Mouse (Mus musculus) midbrain, postnatal 0 days (tissue): ENCODE results near the gene Bub3. TPM values are rescaled to one million over a fixed set of nuclear protein-coding genes. Genes with fewer than 3 reads are reported as not detected.
A peak's percentile ranks its signal among the peaks of the same experiment; 100 is the strongest.

Experiments used
- ATAC-seq: fragments of 200-750 bp; cut with Nextera tagmentation; 2 replicates; pipeline ENCODE4 v1.8.0; 2017; ENCODE audit warnings: moderate number of reproducible peaks, mild to moderate bottlenecking, moderate TSS enrichment, moderate library complexity; ENCODE audit not compliant: low FRiP score
- DNase-seq: peaks from one replicate; pipeline ENCODE4 v3.0.0-alpha.2; 2015; ENCODE audit warnings: low spot score
- H3K27ac ChIP-seq: fragments of 300-500 bp; sonication (generic); 2 replicates; pipeline ENCODE4 v1.5.1; 2014; ENCODE audit warnings: low read depth, mild to moderate bottlenecking, low read length, mixed read lengths
- H3K27me3 ChIP-seq: fragments of 300-500 bp; sonication (generic); 2 replicates; pipeline ENCODE4 v1.6.1; 2014; ENCODE audit warnings: low read length, control low read depth, mixed read lengths; ENCODE audit not compliant: insufficient read depth
- H3K36me3 ChIP-seq: fragments of 300-500 bp; sonication (generic); 2 replicates; pipeline ENCODE4 v1.6.1; 2014; ENCODE audit warnings: low read length, control low read depth, mixed read lengths; ENCODE audit not compliant: insufficient read depth
- H3K4me1 ChIP-seq: fragments of 300-500 bp; sonication (generic); 2 replicates; pipeline ENCODE4 v1.6.1; 2014; ENCODE audit warnings: mild to moderate bottlenecking, control low read depth, antibody characterized with exemption, low read length, mixed read lengths; ENCODE audit not compliant: insufficient read depth
- H3K4me2 ChIP-seq: fragments of 300-500 bp; sonication (generic); 2 replicates; pipeline ENCODE4 v1.6.1; 2014; ENCODE audit warnings: low read depth, mild to moderate bottlenecking, low read length, mixed read lengths; ENCODE audit not compliant: poor library complexity, severe bottlenecking
- H3K4me3 ChIP-seq: fragments of 300-500 bp; sonication (generic); 2 replicates; pipeline ENCODE4 v1.5.1; 2014; ENCODE audit warnings: low read depth, mild to moderate bottlenecking, low read length, moderate library complexity
- H3K9ac ChIP-seq: fragments of 300-500 bp; sonication (generic); replicated peaks from 2 replicates; pipeline ENCODE4 v1.6.1; 2014; ENCODE audit warnings: mild to moderate bottlenecking, low read length, moderate library complexity, mixed read lengths; ENCODE audit not compliant: poor library complexity, severe bottlenecking
- H3K9me3 ChIP-seq: fragments of 300-500 bp; sonication (generic); 2 replicates; pipeline ENCODE4 v1.6.1; 2016; ENCODE audit warnings: low read length, control low read depth
- CTCF ChIP-seq: IDR thresholded peaks from 2 replicates; pipeline ENCODE4 v1.5.1; 2016; ENCODE audit warnings: antibody characterized with exemption, mild to moderate bottlenecking
- WGBS: fragments of 180-500 bp; shearing (Covaris S2); extraction: QIAGEN DNeasy Blood & Tissue Kit; methylation state at CpG from one replicate; pipeline ENCODE4 v1.1.7; 2014; 5-methylcytosine and 5-hydroxymethylcytosine counted together
- polyA plus RNA-seq: library from polyadenylated mRNA; unstranded; fragments of >200 nt; fragmentation: Nextera tagmentation; extraction: Ambion mirVana; gene quantifications from 2 replicates; pipeline ENCODE4 v1.2.1, GENCODE M21; 2015
- total RNA-seq: library from RNA; depleted of rRNA; stranded (reverse); fragments of >200 nt; gene quantifications from 2 replicates; pipeline ENCODE4 v1.2.3, GENCODE M21; 2014

The Bub3 gene
- total and polyA plus RNA-seq, 2 experiments from 2014 or later: 106 to 125 TPM

DNA sequence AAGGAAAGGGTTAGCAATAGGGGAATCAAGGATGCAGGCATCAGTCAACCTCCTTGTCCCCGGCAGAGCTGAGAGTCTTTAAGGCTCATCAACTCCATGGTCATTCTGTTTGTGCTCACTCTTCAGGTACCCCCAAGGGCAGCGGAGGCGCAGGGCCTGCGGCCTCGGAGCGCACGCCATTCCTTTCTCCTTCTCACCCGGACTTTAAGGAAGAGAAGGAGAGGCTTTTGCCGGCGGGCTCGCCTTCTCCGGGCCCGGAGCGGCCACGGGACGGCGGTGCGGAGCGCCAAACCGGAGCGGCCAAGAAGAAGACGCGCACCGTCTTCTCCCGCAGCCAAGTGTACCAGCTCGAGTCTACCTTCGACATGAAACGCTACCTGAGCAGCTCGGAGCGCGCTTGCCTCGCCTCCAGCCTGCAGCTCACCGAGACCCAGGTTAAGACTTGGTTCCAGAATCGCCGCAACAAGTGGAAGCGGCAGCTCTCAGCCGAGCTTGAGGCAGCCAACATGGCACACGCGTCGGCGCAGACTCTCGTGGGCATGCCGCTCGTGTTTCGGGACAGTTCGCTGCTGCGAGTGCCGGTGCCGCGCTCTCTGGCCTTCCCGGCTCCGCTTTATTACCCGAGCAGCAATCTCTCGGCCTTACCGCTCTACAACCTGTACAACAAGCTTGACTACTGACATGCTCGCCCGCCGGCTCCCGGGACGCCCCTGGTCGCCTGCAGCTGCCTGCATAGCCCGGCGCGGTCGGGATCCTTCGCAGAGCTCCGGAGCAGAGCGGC lies 4.5 kb upstream of the Bub3 start:
- Histone ChIP-seq H3K4me3 (peak overlapping the region; percentile 8; the same call in 1 of the 2 replicates), H3K27me3 (peaks cover 74% of the 10 kb centered on the region), H3K9me3 (no peaks in the 10 kb centered on the region), H3K36me3 (no peaks in the 10 kb centered on the region), H3K4me1 (no peaks in the 10 kb centered on the region), H3K9ac (no peak overlapping the region), H3K4me2 (no peak overlapping the region; the same call in 1 of the 2 replicates), H3K27ac (no peak overlapping the region)
- DNase-seq: no peak
- WGBS: under 1% methylated on average over 68 of the region's 68 CpGs
- peak; percentile 24; the same call in 1 of the 2 replicates for TF ChIP-seq CTCF
- ATAC-seq: no peak

DNA sequence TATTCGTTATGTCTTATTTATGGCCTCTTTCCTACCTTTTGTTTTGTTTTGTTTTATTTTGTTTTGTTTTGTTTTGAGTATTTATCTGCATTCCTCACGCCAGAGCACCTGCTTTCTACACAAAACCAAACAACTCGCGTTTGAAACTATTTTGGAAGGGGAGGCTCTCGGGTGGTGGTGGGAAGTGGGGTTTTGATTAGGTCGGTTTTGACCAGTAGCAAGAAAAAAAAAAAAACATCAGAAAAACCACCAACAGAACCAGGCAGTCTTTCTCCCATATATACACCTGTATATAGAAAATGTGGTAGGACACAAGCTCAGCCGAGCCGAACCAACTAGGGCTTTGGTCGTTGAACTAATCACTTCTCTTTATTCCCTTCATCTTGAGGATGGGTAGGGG lies 3.9 kb upstream of the Bub3 start:
- H3K9me3 ChIP-seq: no peaks in the 10 kb centered on the region
- DNase-seq (no peak), ATAC-seq (no peak)
- TF ChIP-seq CTCF: no peak
- H3K27ac ChIP-seq: no peak overlapping the region
- no peak overlapping the region for H3K4me2 ChIP-seq
- H3K4me3 ChIP-seq: no peak overlapping the region
- 1% methylated on average over 9 of the region's 9 CpGs for WGBS
- H3K27me3 ChIP-seq: peaks cover 67% of the 10 kb centered on the region
- no peak overlapping the region for H3K9ac ChIP-seq
- H3K36me3 ChIP-seq: no peaks in the 10 kb centered on the region
- H3K4me1 ChIP-seq: no peaks in the 10 kb centered on the region

DNA sequence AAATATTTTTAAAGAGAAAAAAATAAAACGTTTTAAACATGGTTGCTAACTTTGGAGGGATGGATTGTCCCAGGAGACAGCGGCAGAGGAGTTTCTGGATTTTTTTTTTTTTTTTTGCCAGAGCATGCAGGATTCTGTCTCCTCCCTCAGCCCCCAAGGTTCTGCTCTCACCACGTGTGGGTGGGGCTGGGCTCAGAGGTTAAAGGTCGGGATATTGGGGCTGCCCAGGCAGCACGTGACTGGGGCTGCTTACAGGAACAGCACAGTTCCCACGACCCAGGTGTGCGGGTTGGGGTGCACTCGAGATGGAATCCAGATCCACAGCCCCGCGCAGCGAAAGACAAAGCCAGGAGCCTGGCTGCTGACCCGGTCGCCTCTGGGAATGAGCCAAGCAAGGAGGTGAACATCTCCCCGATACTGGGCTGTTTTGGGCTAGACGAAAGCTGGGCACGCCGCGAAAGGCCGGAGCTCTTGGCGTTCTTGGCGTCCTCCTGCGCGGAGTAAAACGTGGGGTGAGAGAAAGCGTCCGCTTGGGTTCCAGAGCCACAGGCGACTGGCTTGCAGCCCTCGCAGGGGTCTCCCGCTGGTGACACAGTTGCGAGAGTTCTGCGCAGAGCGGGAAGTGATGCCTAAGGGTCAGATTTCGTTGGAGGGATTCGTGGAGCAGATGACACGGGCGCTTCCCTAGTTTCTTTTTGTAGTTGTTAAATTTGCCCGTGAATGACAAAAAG lies 3.3 kb upstream of the Bub3 start:
- no peaks in the 10 kb centered on the region for H3K9me3 ChIP-seq
- H3K4me1 ChIP-seq: 0 out of 2 replicates have a peak, but pooled peaks cover 2% of the 10 kb centered on the region
- ATAC-seq: no peak
- no peak overlapping the region for H3K27ac ChIP-seq
- no peak overlapping the region for H3K9ac ChIP-seq
- TF ChIP-seq CTCF: no peak
- no peak for DNase-seq
- H3K36me3 ChIP-seq: no peaks in the 10 kb centered on the region
- 2% methylated on average over 37 of the region's 37 CpGs for WGBS
- peaks cover 62% of the 10 kb centered on the region for H3K27me3 ChIP-seq
- no peak overlapping the region for H3K4me2 ChIP-seq
- H3K4me3 ChIP-seq: no peak overlapping the region

DNA sequence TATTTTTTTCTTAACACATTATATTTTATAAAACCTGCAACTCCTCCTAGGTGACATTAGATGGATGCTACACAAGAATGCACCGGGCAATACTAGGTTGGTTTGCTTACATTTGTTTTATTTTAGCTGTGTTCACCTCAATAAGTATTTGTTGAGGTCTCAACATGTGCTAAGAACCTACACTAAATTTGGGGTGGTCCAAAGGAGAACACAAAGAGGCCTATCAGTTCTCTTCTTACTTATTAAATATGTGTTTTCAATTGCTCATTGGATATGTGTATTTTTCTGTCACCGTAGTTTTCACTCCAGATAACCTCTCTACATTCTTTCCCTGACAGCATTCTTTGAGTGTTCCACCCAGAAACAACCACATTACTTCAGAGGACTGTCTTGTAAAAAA lies 2.3 kb upstream of the Bub3 start:
- Histone ChIP-seq H3K4me1 (0 out of 2 replicates have a peak, but pooled peaks cover 2% of the 10 kb centered on the region), H3K9me3 (no peaks in the 10 kb centered on the region), H3K9ac (no peak overlapping the region), H3K27me3 (peaks cover 51% of the 10 kb centered on the region), H3K27ac (no peak overlapping the region), H3K36me3 (peaks cover 2% of the 10 kb centered on the region), H3K4me3 (no peak overlapping the region), H3K4me2 (no peak overlapping the region)
- no peak for ATAC-seq
- 35% methylated on average over 2 of the region's 2 CpGs for WGBS
- no peak for TF ChIP-seq CTCF
- DNase-seq: no peak

DNA sequence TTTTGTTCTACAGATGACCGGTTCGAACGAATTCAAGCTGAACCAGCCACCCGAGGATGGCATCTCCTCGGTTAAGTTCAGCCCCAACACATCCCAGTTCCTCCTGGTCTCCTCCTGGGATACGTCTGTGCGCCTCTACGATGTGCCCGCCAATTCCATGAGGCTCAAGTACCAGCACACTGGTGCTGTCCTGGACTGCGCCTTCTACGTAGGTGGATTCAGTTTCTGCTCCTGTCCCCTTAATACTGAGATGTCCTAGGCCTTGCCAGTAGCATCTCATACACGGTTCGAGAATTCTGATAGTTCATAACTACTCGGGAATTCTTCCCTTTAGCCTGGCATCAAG lies 648 bp downstream of the Bub3 start:
- no peak for DNase-seq
- peak overlapping the region; percentile 83 for H3K27ac ChIP-seq

DNA sequence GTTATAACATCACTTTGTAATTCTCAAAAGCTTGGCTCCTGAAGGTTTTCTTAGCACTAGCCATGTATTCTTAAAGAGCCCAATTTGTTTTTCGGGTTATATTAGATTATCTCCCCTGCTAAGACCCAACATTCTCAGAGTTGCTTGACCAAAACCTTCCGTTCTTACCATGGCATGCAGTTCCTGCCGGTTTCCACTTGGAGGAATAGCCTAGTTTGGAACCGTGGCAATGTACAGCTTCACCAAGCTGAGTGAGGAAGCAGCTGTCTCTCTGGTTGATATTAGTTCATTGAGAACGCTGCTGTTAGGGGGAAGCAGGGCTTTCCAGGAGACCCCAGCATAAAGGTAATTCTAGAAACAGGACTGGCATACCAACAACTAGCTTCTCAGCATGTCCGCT lies 15.2 kb downstream of the Bub3 start:
- H3K27ac ChIP-seq: no peak overlapping the region
- no peak overlapping the region for H3K9ac ChIP-seq
- H3K36me3 ChIP-seq: peaks cover 9% of the 10 kb centered on the region
- ATAC-seq (no peak), DNase-seq (no peak)
- TF ChIP-seq CTCF: peak; percentile 52
- no peak overlapping the region for H3K4me3 ChIP-seq
- H3K4me2 ChIP-seq: no peak overlapping the region
- 85% methylated on average over 6 of the region's 6 CpGs for WGBS
- no peaks in the 10 kb centered on the region for H3K27me3 ChIP-seq
- H3K9me3 ChIP-seq: no peaks in the 10 kb centered on the region
- H3K4me1 ChIP-seq: no peaks in the 10 kb centered on the region

More for the DNA sequence above, 648 bp downstream of the Bub3 start:
- Histone ChIP-seq H3K4me2 (peak overlapping the region; percentile 79), H3K9me3 (no peaks in the 10 kb centered on the region), H3K4me1 (0 out of 2 replicates have a peak, but pooled peaks cover 2% of the 10 kb centered on the region), H3K4me3 (peak overlapping the region; percentile 55), H3K27me3 (peaks cover 25% of the 10 kb centered on the region), H3K9ac (peak overlapping the region; percentile 72), H3K36me3 (peaks cover 13% of the 10 kb centered on the region)
- WGBS: under 1% methylated on average over 14 of the region's 14 CpGs
- ATAC-seq: peak; percentile 57
- TF ChIP-seq CTCF: no peak
